Mouse (Mus musculus) embryo, embryonic 9.5 days (tissue): Measurements from ENCODE around the gene Rassf2.

Experiments used
- DNase-seq: peaks from one replicate; pipeline ENCODE4 v3.0.0-alpha.2; 2017; ENCODE audit errors: extremely low spot score

The Rassf2 gene

GRCm38 (mm10) chr2:132034590-132035469, 4.8 kb upstream of the Rassf2 start:
- DNase-seq, result no peak

GRCm38 (mm10) chr2:132031364-132032095, 1.5 kb upstream of the Rassf2 start:
- no peak for DNase-seq

- DNase-seq, result peak; percentile 38
These were observed 633 bp upstream of the Rassf2 start for GRCm38 (mm10) chr2:132030418-132031363.

GRCm38 (mm10) chr2:132028894-132029605, 1.0 kb downstream of the Rassf2 start:
- peak; percentile 62 for DNase-seq

DNA sequence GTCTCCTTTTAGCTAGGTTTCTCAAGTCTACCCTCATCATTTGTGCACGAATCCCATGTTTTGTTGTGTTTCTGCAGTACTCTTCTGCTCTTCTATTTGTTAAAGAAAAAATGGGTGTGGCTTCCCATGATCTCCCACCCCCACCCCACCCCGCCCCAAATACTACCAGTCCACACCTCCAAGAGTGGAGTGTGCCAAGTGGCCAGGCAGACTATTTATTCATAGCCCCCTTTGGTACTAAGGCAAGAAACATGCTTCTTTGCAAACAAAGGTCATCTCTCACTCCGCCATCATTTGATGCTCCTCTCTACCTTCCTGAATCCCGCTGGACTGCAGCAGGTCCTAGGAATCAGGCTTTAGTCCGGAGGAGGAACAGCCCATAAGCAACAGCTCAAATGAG, 2.0 kb downstream of the Rassf2 start:
- DNase-seq, result no peak

DNA sequence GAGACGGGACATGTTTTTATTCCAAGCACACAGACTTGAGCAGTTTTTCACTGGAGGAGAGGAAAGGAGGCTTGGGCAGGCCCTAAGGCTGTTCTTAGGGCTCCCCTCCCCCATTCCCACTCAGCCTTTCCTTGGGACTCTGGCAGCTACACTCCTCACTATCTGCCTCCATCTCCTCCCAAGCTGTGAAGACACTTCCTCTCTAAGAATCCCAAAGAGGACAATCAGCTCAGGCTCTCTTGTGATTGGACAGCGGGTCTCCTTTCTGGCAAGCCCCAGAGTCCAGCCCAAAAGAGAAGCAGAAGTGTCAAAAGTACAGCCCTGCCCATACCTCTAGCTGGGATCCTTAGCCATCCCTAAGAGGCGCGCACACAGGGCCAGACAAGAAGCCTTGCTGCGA, 2.7 kb downstream of the Rassf2 start:
- no peak for DNase-seq

DNA sequence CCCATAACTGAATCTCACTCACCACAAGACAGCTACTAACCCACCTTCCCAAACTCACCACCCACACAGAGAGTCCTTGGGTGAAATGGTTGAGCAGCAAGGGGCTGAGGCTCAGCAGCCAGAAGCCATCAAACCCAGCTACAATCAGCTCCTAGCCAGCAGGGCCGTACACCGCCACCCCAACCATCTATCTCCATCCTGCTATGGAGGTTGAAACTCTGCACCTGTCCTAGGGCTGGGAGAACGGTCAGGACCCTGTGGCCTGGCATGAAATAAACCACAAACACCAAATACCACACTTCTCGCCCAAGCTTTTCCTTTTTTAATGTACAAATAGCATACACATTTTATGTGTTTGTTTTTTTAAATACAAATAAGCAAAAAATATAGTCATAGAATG, 6.0 kb downstream of the Rassf2 start:
- DNase-seq, result no peak

- DNase-seq, result no peak
These were observed 7.4 kb downstream of the Rassf2 start for GRCm38 (mm10) chr2:132022621-132023020.

DNA sequence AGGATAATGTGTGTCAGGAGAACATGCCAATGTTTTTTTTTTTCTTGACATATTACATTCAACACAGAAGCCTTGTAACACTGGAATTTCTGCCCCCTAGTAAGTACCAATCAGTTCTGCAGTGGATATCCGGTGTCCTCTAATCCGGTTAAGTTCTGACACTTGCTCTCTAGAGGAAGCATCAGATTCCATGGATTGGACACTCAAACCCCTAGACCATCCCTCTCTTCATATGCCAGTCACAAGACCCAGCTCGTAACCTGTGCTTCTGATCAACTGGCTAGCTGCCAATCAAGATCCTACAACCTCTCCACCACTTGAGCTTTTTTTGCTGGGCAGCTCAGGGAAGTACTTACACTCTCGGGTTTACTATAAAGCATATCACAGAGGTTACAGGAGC, 8.4 kb downstream of the Rassf2 start:
- no peak for DNase-seq

GRCm38 (mm10) chr2:132020991-132021541, 9.0 kb downstream of the Rassf2 start:
- DNase-seq, result no peak

GRCm38 (mm10) chr2:132020420-132020819, 9.6 kb downstream of the Rassf2 start:
- DNase-seq, result no peak

- no peak for DNase-seq
These were observed 10.7 kb downstream of the Rassf2 start for GRCm38 (mm10) chr2:132019372-132019811.

- DNase-seq, result no peak
These were observed 11.9 kb downstream of the Rassf2 start for GRCm38 (mm10) chr2:132018156-132018555.

GRCm38 (mm10) chr2:132017611-132018010, 12.4 kb downstream of the Rassf2 start:
- DNase-seq, result no peak

- DNase-seq, result no peak
These were observed 14.0 kb downstream of the Rassf2 start for GRCm38 (mm10) chr2:132016034-132016433.

DNA sequence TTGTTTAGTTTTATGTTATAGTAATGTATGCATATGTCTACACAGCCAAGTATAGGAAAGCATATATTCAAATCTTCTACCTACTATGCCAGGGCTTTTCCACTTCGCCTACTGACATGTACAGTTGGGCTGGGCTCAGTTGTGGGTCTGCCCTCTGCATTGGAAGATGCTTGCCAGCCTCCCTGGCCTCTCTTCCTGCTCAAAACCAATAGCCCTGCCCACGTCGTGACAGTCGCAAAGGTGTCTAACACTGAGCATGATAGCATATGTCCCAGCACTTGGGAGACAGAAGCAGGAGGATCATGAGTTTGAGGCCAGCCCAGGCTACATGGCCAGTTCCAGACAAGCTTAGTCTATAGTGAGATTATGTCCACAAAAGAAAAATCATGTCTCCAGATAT, 16.9 kb downstream of the Rassf2 start:
- DNase-seq, result no peak

DNA sequence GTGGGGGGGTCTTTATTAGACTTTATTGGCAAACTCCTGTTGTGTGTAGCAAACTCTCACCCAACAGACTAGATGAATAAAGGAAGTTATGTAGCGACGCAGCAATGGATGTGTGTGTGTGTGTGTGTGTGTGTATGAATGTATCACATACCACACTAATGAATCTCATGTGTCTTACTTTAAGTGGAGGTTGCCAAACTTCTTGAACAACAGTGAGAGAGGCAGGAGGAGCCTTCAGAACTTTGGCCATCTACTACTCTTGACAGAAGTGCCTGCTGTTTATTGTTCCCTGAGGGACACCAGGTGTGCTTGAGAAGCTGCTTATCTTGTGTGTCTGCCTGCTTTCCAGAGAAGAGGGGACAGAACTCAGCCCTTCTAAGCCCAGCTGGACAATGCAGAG, 19.3 kb downstream of the Rassf2 start:
- no peak for DNase-seq

DNA sequence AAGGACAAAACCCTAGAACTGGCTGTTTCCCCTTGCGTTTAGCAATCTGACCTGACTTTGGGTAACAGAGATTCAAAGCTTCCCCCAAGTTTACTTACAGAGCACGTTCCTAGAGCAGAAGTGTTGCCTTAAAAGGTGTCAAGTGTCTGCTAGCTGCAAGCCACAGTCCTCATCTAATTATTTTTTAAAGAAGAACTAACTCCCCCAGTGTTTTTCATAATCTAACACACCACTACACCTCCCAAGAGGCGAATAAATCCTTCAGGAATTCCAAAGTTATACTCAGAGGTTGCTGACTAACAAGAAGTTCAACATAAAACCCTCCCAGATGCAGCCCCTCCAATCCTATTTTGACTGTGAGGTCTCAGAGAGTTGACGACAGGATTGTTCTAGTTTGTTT, 21.9 kb downstream of the Rassf2 start:
- DNase-seq, result no peak

DNA sequence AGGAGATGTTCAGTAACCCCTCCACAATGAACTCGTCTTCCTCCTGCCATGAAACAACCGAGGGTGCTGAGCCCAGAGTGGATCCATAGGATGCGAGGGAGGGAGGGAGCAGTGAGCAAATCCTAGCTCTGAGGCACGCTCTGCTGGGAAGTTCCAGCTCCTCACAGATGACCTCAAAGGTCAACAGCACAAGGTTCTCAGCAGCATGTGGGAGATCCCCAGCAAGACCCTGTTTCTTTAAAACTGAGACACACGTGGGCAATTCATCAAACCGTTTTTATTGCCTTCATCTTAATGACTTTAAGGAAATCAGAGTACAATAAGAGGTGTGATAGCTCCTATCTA, 22.6 kb downstream of the Rassf2 start:
- DNase-seq, result no peak

DNA sequence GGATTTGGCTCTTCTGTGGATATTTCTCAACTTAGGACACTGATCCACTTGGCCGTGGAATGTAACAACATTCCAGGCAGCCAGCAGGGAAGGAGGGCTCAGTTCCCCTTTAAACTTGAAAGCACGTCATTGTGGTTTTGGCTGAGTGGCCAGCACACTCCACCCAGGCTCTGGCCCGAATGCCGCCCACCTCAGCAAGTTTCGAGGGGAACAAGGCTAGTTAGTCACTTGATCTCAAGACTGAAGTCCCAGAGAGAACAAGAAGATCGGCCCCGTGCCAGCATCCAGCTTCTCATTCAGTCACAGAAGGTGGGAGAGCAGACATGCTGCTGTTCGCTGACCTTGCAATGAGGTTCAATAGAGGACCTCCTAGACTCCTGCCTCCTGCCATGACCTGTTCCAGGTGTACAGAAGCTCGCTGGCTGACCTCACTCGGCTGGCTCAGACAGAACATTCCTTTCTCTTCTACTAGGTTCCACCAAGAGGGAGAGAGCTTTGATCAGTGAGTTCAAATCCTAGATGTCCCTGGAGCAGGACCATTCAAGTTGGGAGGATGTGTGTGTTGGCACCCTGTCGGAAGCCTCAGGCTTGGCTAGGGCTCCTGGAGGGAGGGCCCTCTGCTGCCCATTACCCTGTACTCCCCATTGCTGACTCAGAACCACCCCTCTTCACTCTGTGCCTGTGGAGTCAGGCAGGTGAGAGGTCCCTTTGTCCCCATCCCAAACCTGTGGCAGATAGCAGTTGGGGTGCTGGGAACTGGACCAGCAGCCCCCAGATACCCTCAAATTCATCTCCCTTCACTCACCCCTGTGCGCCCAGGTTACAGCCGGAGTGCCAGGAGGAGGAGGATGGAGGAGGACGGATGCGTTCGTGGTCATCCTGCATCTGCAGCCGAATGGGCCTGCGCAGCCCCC, 23.2 kb downstream of the Rassf2 start:
- DNase-seq, result no peak
